Mouse (Mus musculus) MEL (cell line): Measurements from ENCODE around the gene Dmac2. TPM values are rescaled to one million over a fixed set of nuclear protein-coding genes. Genes with fewer than 3 reads are reported as not detected.

ENCODE experiments used
- DNase-seq: peaks from one replicate; pipeline ENCODE4 v3.0.0; 2011; ENCODE audit warnings: low read depth, low spot score
- H3K27ac ChIP-seq: 2 replicates; pipeline ENCODE4 v1.5.1; 2012; ENCODE audit warnings: low read depth, mild to moderate bottlenecking, control low read depth, low read length, moderate library complexity; ENCODE audit not compliant: control insufficient read depth
- H3K27me3 ChIP-seq, 2 experiments: fragments of 150-350 bp in 1 of 2; sonication (generic) in 1 of 2; 2 replicates each; pipeline ENCODE4 v1.6.1; 2012; ENCODE audit warnings: low read length in 2 of 2, mild to moderate bottlenecking in 2 of 2, improper control_type of control experiment in 1 of 2, moderate library complexity in 1 of 2; ENCODE audit not compliant: insufficient read depth in 2 of 2, control insufficient read depth in 1 of 2
- H3K36me3 ChIP-seq, 2 experiments: 2 replicates each; pipeline ENCODE4 v1.6.1; 2012 to 2014; ENCODE audit warnings: low read length in 2 of 2, improper control_type of control experiment in 1 of 2, inconsistent platforms in 1 of 2, mild to moderate bottlenecking in 1 of 2; ENCODE audit not compliant: insufficient read depth in 2 of 2, control insufficient read depth in 1 of 2
- H3K4me1 ChIP-seq, 2 experiments: fragments of 150-350 bp in 1 of 2; sonication (generic) in 1 of 2; 2 replicates each; pipeline ENCODE4 v1.6.1; 2012; ENCODE audit warnings: low read length in 2 of 2, improper control_type of control experiment in 1 of 2, mild to moderate bottlenecking in 1 of 2; ENCODE audit not compliant: insufficient read depth in 2 of 2, control insufficient read depth in 1 of 2
- H3K4me3 ChIP-seq, 2 experiments: fragments of 150-350 bp in 1 of 2; sonication (generic) in 1 of 2; 2 replicates each; pipeline ENCODE4 v1.5.1; 2012; ENCODE audit warnings: low read depth in 2 of 2, low read length in 2 of 2, mild to moderate bottlenecking in 2 of 2, moderate library complexity in 2 of 2, control low read depth in 1 of 2, improper control_type of control experiment in 1 of 2; ENCODE audit not compliant: control insufficient read depth in 1 of 2, insufficient read depth in 1 of 2
- H3K79me2 ChIP-seq: 2 replicates; pipeline ENCODE4 v1.6.1; 2012; ENCODE audit warnings: mild to moderate bottlenecking, low read length, moderate library complexity; ENCODE audit not compliant: control insufficient read depth, poor library complexity, insufficient read depth
- H3K9ac ChIP-seq: 2 replicates; pipeline ENCODE4 v1.6.1; 2012; ENCODE audit warnings: low read depth, mild to moderate bottlenecking, control low read depth, low read length, moderate library complexity; ENCODE audit not compliant: control insufficient read depth, poor library complexity, severe bottlenecking
- H3K9me3 ChIP-seq: fragments of 150-350 bp; sonication (generic); replicated peaks from 2 replicates; pipeline ENCODE4 v1.6.1; 2012; ENCODE audit warnings: mild to moderate bottlenecking, low read length, improper control_type of control experiment, moderate library complexity; ENCODE audit not compliant: insufficient read depth
- BHLHE40 ChIP-seq: IDR thresholded peaks from 2 replicates; pipeline ENCODE4 v1.6.1; 2012; ENCODE audit warnings: low read depth, mild to moderate bottlenecking, inconsistent platforms, low read length, improper control_type of control experiment, borderline replicate concordance
- CHD1 ChIP-seq: IDR thresholded peaks from 2 replicates; pipeline ENCODE4 v1.6.1; 2012; ENCODE audit warnings: low read depth, mild to moderate bottlenecking, inconsistent platforms, low read length, improper control_type of control experiment
- CHD2 ChIP-seq: IDR thresholded peaks from 2 replicates; pipeline ENCODE4 v1.6.1; 2011; ENCODE audit warnings: low read length, improper control_type of control experiment
- CTCF ChIP-seq, 3 experiments: IDR thresholded peaks in 2 of 3; conservative IDR thresholded peaks in 1 of 3; 2 replicates each; pipeline ENCODE4 v1.5.1; 2011 to 2012; ENCODE audit warnings: low read length in 3 of 3, low read depth in 2 of 3, mild to moderate bottlenecking in 2 of 3, improper control_type of control experiment in 1 of 3, inconsistent platforms in 1 of 3, mixed read lengths in 1 of 3, moderate library complexity in 1 of 3; ENCODE audit not compliant: control insufficient read depth in 1 of 3, insufficient read depth in 1 of 3, poor library complexity in 1 of 3, severe bottlenecking in 1 of 3
- E2F4 ChIP-seq: IDR thresholded peaks from 2 replicates; pipeline ENCODE4 v1.6.1; 2011; ENCODE audit warnings: low read depth, low read length, improper control_type of control experiment, borderline replicate concordance
- ELF1 ChIP-seq: IDR thresholded peaks from 2 replicates; pipeline ENCODE4 v1.6.1; 2014; ENCODE audit warnings: low read depth, mild to moderate bottlenecking, inconsistent platforms, low read length, improper control_type of control experiment, moderate library complexity
- GATA1 ChIP-seq: IDR thresholded peaks from 2 replicates; pipeline ENCODE4 v1.6.1; 2011; ENCODE audit warnings: low read depth, low read length, improper control_type of control experiment
- MEF2A ChIP-seq: IDR thresholded peaks from 2 replicates; pipeline ENCODE4 v1.6.1; 2014; ENCODE audit warnings: low read depth, mild to moderate bottlenecking, inconsistent platforms, low read length, improper control_type of control experiment; ENCODE audit not compliant: poor library complexity, insufficient replicate concordance, severe bottlenecking; ENCODE audit errors: extremely low read depth
- MXI1 ChIP-seq: IDR thresholded peaks from 2 replicates; pipeline ENCODE4 v1.6.1; 2011; ENCODE audit warnings: mild to moderate bottlenecking, low read depth, low read length, improper control_type of control experiment
- MYC ChIP-seq: IDR thresholded peaks from 2 replicates; pipeline ENCODE4 v1.6.1; 2011; ENCODE audit warnings: low read depth, mild to moderate bottlenecking, low read length, improper control_type of control experiment, moderate library complexity
- NRF1 ChIP-seq: IDR thresholded peaks from 2 replicates; pipeline ENCODE4 v1.6.1; 2014; ENCODE audit warnings: low read depth, mild to moderate bottlenecking, inconsistent platforms, low read length, improper control_type of control experiment, moderate library complexity; ENCODE audit not compliant: poor library complexity, insufficient read depth, severe bottlenecking
- TBP ChIP-seq: IDR thresholded peaks from 2 replicates; pipeline ENCODE4 v1.8.0; 2011; ENCODE audit warnings: low read depth, low read length, improper control_type of control experiment
- TCF12 ChIP-seq: IDR thresholded peaks from 2 replicates; pipeline ENCODE4 v1.6.1; 2014; ENCODE audit warnings: low read depth, mild to moderate bottlenecking, inconsistent platforms, low read length, improper control_type of control experiment, moderate library complexity
- UBTF ChIP-seq: IDR thresholded peaks from 2 replicates; pipeline ENCODE4 v1.6.1; 2012; ENCODE audit warnings: low read depth, mild to moderate bottlenecking, inconsistent platforms, low read length, improper control_type of control experiment, moderate library complexity, borderline replicate concordance; ENCODE audit not compliant: insufficient read depth
- ZC3H11A ChIP-seq: IDR thresholded peaks from 2 replicates; pipeline ENCODE4 v1.6.1; 2012; ENCODE audit warnings: low read depth, mild to moderate bottlenecking, inconsistent platforms, low read length, improper control_type of control experiment
- ZMIZ1 ChIP-seq: IDR thresholded peaks from 2 replicates; pipeline ENCODE4 v1.6.1; 2012; ENCODE audit warnings: low read depth, mild to moderate bottlenecking, inconsistent platforms, low read length, improper control_type of control experiment, moderate library complexity
- polyA plus RNA-seq, 2 experiments: library from polyadenylated mRNA; stranded (reverse) in 1 of 2; unstranded in 1 of 2; fragments of >175 nt in 1 of 2; fragments of >200 nt in 1 of 2; gene quantifications; 2 replicates each; pipeline versions ENCODE4 v1.2.1 to v1.2.4; 2012; ENCODE audit warnings: low replicate concordance in 2 of 2, low read depth in 1 of 2; ENCODE audit not compliant: insufficient read length in 2 of 2, insufficient read depth in 1 of 2, missing spikeins in 1 of 2
- total RNA-seq: library from RNA; depleted of rRNA; stranded (reverse); fragments of 300-350 nt; gene quantifications from 2 replicates; pipeline ENCODE4 v1.2.3, GENCODE M21; 2012

Gene Dmac2
- total and polyA plus RNA-seq, 3 experiments, result 14.8 to 32.8 TPM; not detected in 1

DNA sequence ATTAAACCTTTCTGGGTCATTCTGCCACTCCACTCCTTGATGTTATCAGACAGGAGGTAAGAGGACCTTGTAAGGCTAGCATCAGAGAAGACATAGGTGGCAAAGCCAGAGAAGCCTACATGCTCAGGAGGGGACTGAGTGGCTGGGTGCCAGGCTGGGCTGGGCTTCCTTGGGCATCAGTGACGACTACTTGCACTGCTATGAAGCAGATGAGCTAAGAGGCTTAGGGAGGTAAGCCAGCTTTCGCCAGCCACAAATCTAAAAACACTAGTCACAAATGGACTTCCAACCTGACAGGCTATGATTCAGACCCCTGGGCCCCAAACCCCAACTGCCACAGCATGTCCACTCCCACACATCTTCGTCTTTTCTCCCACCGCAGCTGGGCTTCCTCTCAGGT lies 25.4 kb downstream of the Dmac2 start:
- no peak for DNase-seq
- no peaks in the 10 kb centered on the region for H3K27me3 ChIP-seq
- no peaks in the 10 kb centered on the region for H3K36me3 ChIP-seq
- H3K4me3 ChIP-seq, result no peak overlapping the region
- H3K27ac ChIP-seq, result no peak overlapping the region
- H3K9me3 ChIP-seq, result no peaks in the 10 kb centered on the region
- no peaks in the 10 kb centered on the region; a peak in 1 of 4 replicates for H3K4me1 ChIP-seq
- H3K9ac ChIP-seq, result no peak overlapping the region
- TF ChIP-seq MXI1 (no peak), TBP (no peak), CHD1 (no peak), NRF1 (no peak), GATA1 (no peak), CTCF (IDR thresholded peaks at IDR 0.05 in 2 of 3, conservative IDR thresholded peaks at IDR 0.05 in 1 of 3; ENCODE audit: control insufficient read depth in 1 of 3, insufficient read depth in 1 of 3, low read depth in 2 of 3, low read length in 3 of 3, poor library complexity in 1 of 3, severe bottlenecking in 1 of 3) (no peak), MEF2A (no peak), CHD2 (no peak), BHLHE40 (no peak), UBTF (no peak), E2F4 (no peak), MYC (no peak)
- no peaks in the 10 kb centered on the region for H3K79me2 ChIP-seq

DNA sequence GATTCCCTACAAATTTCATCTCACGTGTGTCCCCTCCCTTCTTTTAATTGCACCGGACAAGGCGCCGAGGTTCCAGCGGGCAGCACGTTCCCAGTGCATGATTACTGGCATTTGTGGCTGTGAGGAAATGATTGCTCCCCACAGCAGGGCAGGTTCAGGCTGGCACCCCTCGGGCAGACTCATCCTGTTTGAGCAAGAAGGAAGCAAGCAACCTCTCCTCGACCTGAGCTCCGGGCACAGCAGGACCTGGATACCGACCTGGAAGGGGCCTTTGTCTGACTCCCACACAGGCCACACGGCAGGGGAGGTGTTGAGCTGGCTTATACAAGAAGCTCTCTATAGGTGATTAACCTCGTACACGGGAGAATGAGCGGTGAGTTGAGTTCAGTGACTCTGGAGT lies 25.9 kb downstream of the Dmac2 start:
- H3K79me2 ChIP-seq, result no peaks in the 10 kb centered on the region
- H3K4me3 ChIP-seq, result no peak overlapping the region
- no peak for TF ChIP-seq ZC3H11A
- no peak for TF ChIP-seq ELF1
- no peak for TF ChIP-seq TCF12
- no peak for TF ChIP-seq ZMIZ1
- DNase-seq, result no peak
- H3K27me3 ChIP-seq, result no peaks in the 10 kb centered on the region
- no peaks in the 10 kb centered on the region for H3K9me3 ChIP-seq
- no peaks in the 10 kb centered on the region for H3K36me3 ChIP-seq
- no peak overlapping the region for H3K27ac ChIP-seq
- H3K9ac ChIP-seq, result no peak overlapping the region
- no peaks in the 10 kb centered on the region; a peak in 1 of 4 replicates for H3K4me1 ChIP-seq
